Mouse (Mus musculus): ENCODE measurements around the gene Tnfrsf11a.

DNA sequence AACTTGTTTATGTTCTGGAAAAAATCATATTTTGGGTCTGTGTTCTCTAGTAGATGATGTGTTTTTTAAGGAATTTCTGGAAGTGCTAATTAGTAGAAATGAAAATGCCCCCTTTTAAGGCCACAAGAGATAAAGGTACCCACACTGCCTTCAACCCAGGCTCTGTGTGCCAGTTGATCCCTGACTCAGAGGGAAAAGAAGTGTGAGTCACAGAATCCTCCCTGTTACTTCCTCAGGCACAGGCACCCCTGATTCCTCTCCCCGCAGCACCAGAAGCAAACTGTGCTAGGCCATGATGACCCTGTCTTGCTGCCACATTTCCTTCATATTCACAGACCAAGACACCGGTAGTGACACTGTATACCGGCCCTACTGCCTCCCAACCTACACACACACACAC lies 9.6 kb downstream of the Tnfrsf11a start:
- TF ChIP-seq CTCF (IDR thresholded peaks at IDR 0.05; ENCODE audit: borderline replicate concordance, insufficient read depth, low read length), result no peak
- TF ChIP-seq POLR2A (IDR thresholded peaks at IDR 0.05; ENCODE audit: low read depth, low read length), result no peak
